Mouse (Mus musculus): ENCODE data around the gene Cdc42ep3. TPM values are rescaled to one million over a fixed set of nuclear protein-coding genes. Genes with fewer than 3 reads are reported as not detected.

Cdc42ep3 gene
- polyA plus RNA-seq, 1 experiment from 2014 or later = 44.6 TPM

- no peak for ATAC-seq
Measured at GRCm38 (mm10) chr17:79347920-79348589, 6.8 kb downstream of the Cdc42ep3 start.

GRCm38 (mm10) chr17:79347291-79347690 is 7.6 kb downstream of the Cdc42ep3 start:
- Histone ChIP-seq H3K4me3 (replicated peaks; ENCODE audit: low read length) (no peak overlapping the region), H3K4me1 (replicated peaks; ENCODE audit: control insufficient read depth, insufficient read depth, low read length) (peaks cover 3% of the 10 kb centered on the region; the same call in 1 of the 2 replicates), H3K27me3 (replicated peaks; ENCODE audit: control insufficient read depth, insufficient read depth, low read length) (no peaks in the 10 kb centered on the region), H3K36me3 (ENCODE audit: control insufficient read depth, insufficient read depth) (no peaks in the 10 kb centered on the region), H3K27ac (ENCODE audit: low read length) (no peak overlapping the region), H3K9me3 (ENCODE audit: control insufficient read depth, low read length) (no peaks in the 10 kb centered on the region), H3K9ac (replicated peaks; ENCODE audit: low read depth, low read length) (no peak overlapping the region), H3K4me2 (ENCODE audit: low read length) (no peak overlapping the region)
- WGBS = 94% methylated on average over 4 of the region's 4 CpGs
- no peak for ATAC-seq

More at GRCm38 (mm10) chr17:79347920-79348589, 6.8 kb downstream of the Cdc42ep3 start:
- Histone ChIP-seq H3K4me1 (replicated peaks; ENCODE audit: control insufficient read depth, insufficient read depth, low read length) (peaks cover 8% of the 10 kb centered on the region), H3K9me3 (ENCODE audit: control insufficient read depth, low read length) (no peaks in the 10 kb centered on the region), H3K36me3 (ENCODE audit: control insufficient read depth, insufficient read depth) (no peaks in the 10 kb centered on the region), H3K4me2 (ENCODE audit: low read length) (no peak overlapping the region), H3K27me3 (replicated peaks; ENCODE audit: control insufficient read depth, insufficient read depth, low read length) (no peaks in the 10 kb centered on the region), H3K27ac (ENCODE audit: low read length) (no peak overlapping the region), H3K4me3 (replicated peaks; ENCODE audit: low read length) (no peak overlapping the region), H3K9ac (replicated peaks; ENCODE audit: low read depth, low read length) (no peak overlapping the region)
- 83% methylated on average over 7 of the region's 7 CpGs for WGBS

- Histone ChIP-seq H3K9me3 (ENCODE audit: control insufficient read depth, low read length) (no peaks in the 10 kb centered on the region), H3K27ac (ENCODE audit: low read length) (no peak overlapping the region), H3K4me2 (ENCODE audit: low read length) (no peak overlapping the region), H3K4me3 (replicated peaks; ENCODE audit: low read length) (no peak overlapping the region), H3K27me3 (replicated peaks; ENCODE audit: control insufficient read depth, insufficient read depth, low read length) (no peaks in the 10 kb centered on the region), H3K36me3 (ENCODE audit: control insufficient read depth, insufficient read depth) (no peaks in the 10 kb centered on the region), H3K9ac (replicated peaks; ENCODE audit: low read depth, low read length) (no peak overlapping the region), H3K4me1 (replicated peaks; ENCODE audit: control insufficient read depth, insufficient read depth, low read length) (peaks cover 3% of the 10 kb centered on the region; the same call in 1 of the 2 replicates)
- WGBS = 92% methylated on average over 25 of the region's 25 CpGs
- no peak for ATAC-seq
Measured at GRCm38 (mm10) chr17:79345001-79345709, 9.7 kb downstream of the Cdc42ep3 start.

GRCm38 (mm10) chr17:79343334-79343946 is 11.5 kb downstream of the Cdc42ep3 start:
- H3K4me1 ChIP-seq (replicated peaks; ENCODE audit: control insufficient read depth, insufficient read depth, low read length) = no peaks in the 10 kb centered on the region
- no peaks in the 10 kb centered on the region for H3K27me3 ChIP-seq (replicated peaks; ENCODE audit: control insufficient read depth, insufficient read depth, low read length)
- no peak overlapping the region for H3K27ac ChIP-seq (ENCODE audit: low read length)
- no peaks in the 10 kb centered on the region for H3K9me3 ChIP-seq (ENCODE audit: control insufficient read depth, low read length)
- no peaks in the 10 kb centered on the region for H3K36me3 ChIP-seq (ENCODE audit: control insufficient read depth, insufficient read depth)
- no peak overlapping the region for H3K4me2 ChIP-seq (ENCODE audit: low read length)
- no peak for ATAC-seq
- 57% methylated on average over 5 of the region's 5 CpGs for WGBS
- no peak overlapping the region for H3K4me3 ChIP-seq (replicated peaks; ENCODE audit: low read length)
- no peak overlapping the region for H3K9ac ChIP-seq (replicated peaks; ENCODE audit: low read depth, low read length)

- no peaks in the 10 kb centered on the region for H3K27me3 ChIP-seq (replicated peaks; ENCODE audit: control insufficient read depth, insufficient read depth, low read length)
- no peak overlapping the region for H3K4me3 ChIP-seq (replicated peaks; ENCODE audit: low read length)
- H3K4me2 ChIP-seq (ENCODE audit: low read length) = no peak overlapping the region
- H3K9me3 ChIP-seq (ENCODE audit: control insufficient read depth, low read length) = no peaks in the 10 kb centered on the region
- H3K4me1 ChIP-seq (replicated peaks; ENCODE audit: control insufficient read depth, insufficient read depth, low read length) = no peaks in the 10 kb centered on the region
- WGBS = 45% methylated on average over 3 of the region's 3 CpGs
- H3K9ac ChIP-seq (replicated peaks; ENCODE audit: low read depth, low read length) = no peak overlapping the region
- no peaks in the 10 kb centered on the region for H3K36me3 ChIP-seq (ENCODE audit: control insufficient read depth, insufficient read depth)
- no peak overlapping the region for H3K27ac ChIP-seq (ENCODE audit: low read length)
- no peak for ATAC-seq
Measured at GRCm38 (mm10) chr17:79342639-79343333, 12.1 kb downstream of the Cdc42ep3 start.

- no peak for ATAC-seq
- 72% methylated on average over 7 of the region's 7 CpGs for WGBS
Measured at GRCm38 (mm10) chr17:79341946-79342470, 12.9 kb downstream of the Cdc42ep3 start.

GRCm38 (mm10) chr17:79337494-79337893 is 17.4 kb downstream of the Cdc42ep3 start:
- H3K4me2 ChIP-seq (ENCODE audit: low read length) = no peak overlapping the region
- H3K9me3 ChIP-seq (ENCODE audit: control insufficient read depth, low read length) = no peaks in the 10 kb centered on the region
- H3K27me3 ChIP-seq (replicated peaks; ENCODE audit: control insufficient read depth, insufficient read depth, low read length) = no peaks in the 10 kb centered on the region
- ATAC-seq = no peak
- H3K36me3 ChIP-seq (ENCODE audit: control insufficient read depth, insufficient read depth) = 0 out of 2 replicates have a peak, but pooled peaks cover 3% of the 10 kb centered on the region
- H3K4me3 ChIP-seq (replicated peaks; ENCODE audit: low read length) = no peak overlapping the region
- H3K4me1 ChIP-seq (replicated peaks; ENCODE audit: control insufficient read depth, insufficient read depth, low read length) = no peaks in the 10 kb centered on the region
- H3K27ac ChIP-seq (ENCODE audit: low read length) = no peak overlapping the region
- WGBS = 76% methylated on average over 3 of the region's 3 CpGs
- no peak overlapping the region for H3K9ac ChIP-seq (replicated peaks; ENCODE audit: low read depth, low read length)

More at GRCm38 (mm10) chr17:79341946-79342470, 12.9 kb downstream of the Cdc42ep3 start:
- no peaks in the 10 kb centered on the region for H3K27me3 ChIP-seq (replicated peaks; ENCODE audit: control insufficient read depth, insufficient read depth, low read length)
- no peaks in the 10 kb centered on the region for H3K4me1 ChIP-seq (replicated peaks; ENCODE audit: control insufficient read depth, insufficient read depth, low read length)
- no peak overlapping the region for H3K27ac ChIP-seq (ENCODE audit: low read length)
- no peak overlapping the region for H3K9ac ChIP-seq (replicated peaks; ENCODE audit: low read depth, low read length)
- H3K4me2 ChIP-seq (ENCODE audit: low read length) = no peak overlapping the region
- no peaks in the 10 kb centered on the region for H3K36me3 ChIP-seq (ENCODE audit: control insufficient read depth, insufficient read depth)
- no peak overlapping the region for H3K4me3 ChIP-seq (replicated peaks; ENCODE audit: low read length)
- no peaks in the 10 kb centered on the region for H3K9me3 ChIP-seq (ENCODE audit: control insufficient read depth, low read length)

- WGBS = 89% methylated on average over 11 of the region's 11 CpGs
- no peak overlapping the region for H3K4me2 ChIP-seq (ENCODE audit: low read length)
- H3K36me3 ChIP-seq (ENCODE audit: control insufficient read depth, insufficient read depth) = 0 out of 2 replicates have a peak, but pooled peaks cover 3% of the 10 kb centered on the region
- no peaks in the 10 kb centered on the region for H3K9me3 ChIP-seq (ENCODE audit: control insufficient read depth, low read length)
- ATAC-seq = no peak
- H3K4me3 ChIP-seq (replicated peaks; ENCODE audit: low read length) = no peak overlapping the region
- no peaks in the 10 kb centered on the region for H3K4me1 ChIP-seq (replicated peaks; ENCODE audit: control insufficient read depth, insufficient read depth, low read length)
- no peak overlapping the region for H3K9ac ChIP-seq (replicated peaks; ENCODE audit: low read depth, low read length)
- no peaks in the 10 kb centered on the region for H3K27me3 ChIP-seq (replicated peaks; ENCODE audit: control insufficient read depth, insufficient read depth, low read length)
- no peak overlapping the region for H3K27ac ChIP-seq (ENCODE audit: low read length)
Measured at GRCm38 (mm10) chr17:79334701-79335100, 20.2 kb downstream of the Cdc42ep3 start.

Data from forebrain, embryonic 16.5 days (tissue).